Mouse (Mus musculus) erythroblast, embryonic 14.5 days (primary cell): ENCODE measurements at regions not wholly inside any gene's neighbourhood (a gene's known extent, or its start where the extent isn't known, plus 50 kb on each side); places are given as distances from the start of the nearest gene placed in this dataset.

Source experiments
- GATA1 ChIP-seq: IDR thresholded peaks from 2 replicates; pipeline ENCODE4 v1.6.1; 2012; ENCODE audit warnings: low read length, inconsistent platforms, mixed read lengths
- TAL1 ChIP-seq: IDR thresholded peaks from 3 replicates; pipeline ENCODE4 v1.6.1; 2012; ENCODE audit warnings: low read length, inconsistent platforms, mixed read lengths

DNA sequence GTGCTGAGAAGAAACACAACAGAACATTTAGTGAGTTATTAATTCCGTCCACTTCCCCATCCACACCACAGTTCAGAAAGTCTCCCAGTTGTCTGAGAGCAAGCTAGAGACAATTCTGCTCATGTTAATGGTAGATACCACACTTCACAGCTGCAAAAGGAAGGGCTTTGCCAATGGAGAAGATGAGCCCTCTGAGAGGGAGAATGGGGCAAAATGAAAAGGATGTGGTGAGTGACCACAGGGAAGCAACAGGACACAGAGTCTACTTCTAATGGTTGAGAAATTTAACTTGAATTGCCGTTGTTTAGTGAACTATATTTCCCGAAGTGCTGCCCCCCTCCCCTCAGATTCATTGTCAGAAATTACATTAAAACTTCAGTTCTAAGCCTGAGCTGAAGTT, 582.7 kb downstream of the Lmo4 start:
- no peak for TF ChIP-seq TAL1
- TF ChIP-seq GATA1, result no peak
